Mouse (Mus musculus): ENCODE measurements around the gene Ranbp10. TPM values are rescaled to one million over a fixed set of nuclear protein-coding genes. Genes with fewer than 3 reads are reported as not detected.

Gene Ranbp10
- total RNA-seq, 4 experiments from 2014 or later: 19.3 to 25.2 (median 23.0) TPM

GRCm38 (mm10) chr8:105793331-105793730 lies 33.8 kb downstream of the Ranbp10 start:
- no peak for DNase-seq (ENCODE audit: low spot score in 2 of 2)

GRCm38 (mm10) chr8:105789626-105790025 lies 37.5 kb downstream of the Ranbp10 start:
- DNase-seq (ENCODE audit: low spot score in 2 of 2): no peak

- no peak for DNase-seq (ENCODE audit: low spot score in 2 of 2)
These were observed 38.2 kb downstream of the Ranbp10 start for GRCm38 (mm10) chr8:105788927-105789326.

DNA sequence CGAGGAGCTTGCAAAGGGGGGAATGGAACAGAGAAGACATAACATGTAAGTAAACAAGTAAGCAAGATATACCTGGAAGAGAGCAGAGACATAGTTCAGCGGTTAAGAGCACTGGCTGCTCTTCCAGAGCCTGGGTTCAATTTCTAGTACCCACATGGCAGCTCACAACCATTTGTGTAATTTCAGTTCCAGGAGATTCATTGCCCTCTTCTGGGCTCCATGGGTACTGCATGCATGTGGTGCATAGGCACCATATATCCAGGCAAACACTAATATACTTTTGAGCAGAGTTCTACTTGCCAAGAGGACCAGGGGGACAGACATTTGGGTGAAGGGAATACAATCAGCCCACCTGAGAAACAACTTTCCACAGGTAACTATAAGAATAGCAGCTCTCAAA lies 38.9 kb downstream of the Ranbp10 start:
- peak in 1 of 2 experiments; percentile 30 for DNase-seq (ENCODE audit: low spot score in 2 of 2)

DNA sequence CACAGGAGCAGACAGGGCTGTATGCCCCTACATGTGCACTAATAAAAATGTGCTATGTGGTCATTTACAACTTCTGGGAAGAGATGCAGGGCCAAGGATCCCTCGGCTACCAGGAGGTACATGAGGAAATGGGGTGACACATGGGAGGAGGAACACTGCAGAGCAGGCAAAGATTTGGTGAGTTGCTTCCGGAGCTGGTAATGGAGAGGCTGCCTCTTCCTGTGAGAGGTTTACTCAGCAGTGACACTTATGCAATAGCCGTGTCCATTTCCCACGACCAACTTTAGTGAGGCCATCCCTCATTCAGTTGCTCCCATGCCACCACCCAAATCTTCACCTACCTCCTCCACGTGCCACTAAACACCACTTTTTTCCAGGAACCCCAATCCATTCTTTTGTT lies 46.9 kb downstream of the Ranbp10 start:
- no peak for DNase-seq (ENCODE audit: low spot score in 2 of 2)

- DNase-seq (ENCODE audit: low spot score in 2 of 2): no peak
These were observed 49.3 kb downstream of the Ranbp10 start for GRCm38 (mm10) chr8:105777833-105778232.

- no peak for DNase-seq (ENCODE audit: low spot score in 2 of 2)
These were observed 52.7 kb downstream of the Ranbp10 start for GRCm38 (mm10) chr8:105774498-105774897.

DNA sequence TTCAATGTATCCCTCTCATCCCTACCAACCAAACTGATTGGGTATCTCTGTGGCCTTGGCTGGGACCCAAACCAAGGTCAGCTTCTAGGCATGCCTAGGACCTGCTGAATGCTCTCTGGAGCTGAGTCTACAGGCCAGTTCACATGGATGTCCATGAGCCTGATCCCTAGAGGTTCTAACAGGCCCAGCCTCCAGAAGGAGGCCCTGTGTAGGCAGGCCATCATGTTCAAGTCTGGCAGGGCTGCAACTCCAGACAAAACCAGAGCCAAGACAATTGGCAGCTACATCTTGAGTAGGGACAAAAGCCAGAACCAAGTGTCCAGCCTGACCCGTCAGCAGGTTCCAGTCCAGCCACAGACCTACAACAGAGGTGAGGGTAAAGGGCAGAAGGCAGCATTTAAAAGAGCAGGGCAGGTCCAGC lies 53.7 kb downstream of the Ranbp10 start:
- DNase-seq (ENCODE audit: low spot score in 2 of 2): no peak

DNA sequence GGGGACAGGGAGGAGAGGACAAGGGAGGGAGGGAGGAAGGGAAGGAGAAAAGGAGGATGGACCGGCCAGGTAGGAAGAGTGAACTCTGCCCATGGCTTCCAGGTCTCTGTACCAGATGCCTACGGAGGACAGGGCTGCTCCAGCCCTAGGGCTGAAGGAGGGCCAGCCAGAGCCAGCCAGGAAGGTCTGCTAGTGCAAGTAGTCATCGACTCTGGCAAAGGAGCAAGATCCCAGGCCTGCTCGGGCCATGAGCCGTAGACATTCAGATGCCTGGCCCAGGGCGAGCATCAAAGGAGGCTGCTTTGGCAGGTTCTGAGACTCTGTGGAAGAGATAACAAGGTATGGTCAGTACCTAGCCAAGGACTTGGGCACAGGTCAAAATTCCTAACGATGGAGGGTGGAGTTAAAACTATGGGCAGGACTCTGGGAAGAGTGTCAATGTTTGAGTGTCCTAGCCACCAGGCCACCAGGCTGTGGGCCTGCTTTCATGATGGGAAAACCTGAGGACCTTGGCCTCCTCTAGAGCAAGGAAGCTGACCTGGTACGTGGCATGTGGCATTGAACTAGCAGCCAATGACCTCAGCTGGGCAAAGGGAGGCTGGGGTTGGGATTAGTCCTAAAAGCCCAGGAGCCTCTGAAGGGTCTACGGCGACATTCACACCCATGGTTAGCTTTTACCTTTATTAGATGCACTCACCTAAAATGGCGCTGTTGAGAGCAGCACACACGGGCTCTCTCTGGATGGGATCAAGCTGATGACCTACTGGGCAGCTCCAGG lies 55.6 kb downstream of the Ranbp10 start:
- DNase-seq (ENCODE audit: low spot score in 2 of 2): no peak

DNA sequence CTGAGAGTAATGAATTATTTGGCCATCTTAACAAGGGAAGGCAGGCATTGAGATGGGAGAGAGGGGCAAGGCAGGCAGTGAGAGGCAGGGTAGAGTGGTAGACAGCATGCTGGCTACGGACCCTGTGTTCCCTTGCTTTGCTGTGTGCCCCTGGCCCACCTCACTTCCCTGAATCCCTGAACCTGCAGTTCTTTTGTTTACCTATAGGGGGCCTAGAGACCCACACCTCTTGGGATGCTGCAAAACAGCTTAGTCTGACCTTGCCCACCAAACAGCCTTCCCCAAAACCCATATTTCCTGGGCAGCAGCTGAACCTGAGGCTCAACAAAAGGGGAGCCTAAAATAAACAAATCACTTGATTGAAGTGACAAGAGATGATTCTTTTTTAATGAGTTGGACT lies 56.5 kb downstream of the Ranbp10 start:
- no peak for DNase-seq (ENCODE audit: low spot score in 2 of 2)

- DNase-seq (ENCODE audit: low spot score in 2 of 2): no peak
These were observed 58.5 kb downstream of the Ranbp10 start for GRCm38 (mm10) chr8:105768485-105769257.

- peak; percentile 95 to 96 for DNase-seq (ENCODE audit: low spot score in 2 of 2)
These were observed 68.7 kb downstream of the Ranbp10 start, which contains the start of gene Gfod2 for GRCm38 (mm10) chr8:105758277-105759108. Gfod2 (minus strand) TSS chr8:105758664.

- DNase-seq (ENCODE audit: low spot score in 2 of 2): no peak
These were observed 69.3 kb downstream of the Ranbp10 start for GRCm38 (mm10) chr8:105757796-105758276.

GRCm38 (mm10) chr8:105754688-105755087 lies 72.5 kb downstream of the Ranbp10 start:
- DNase-seq (ENCODE audit: low spot score in 2 of 2): no peak

- DNase-seq (ENCODE audit: low spot score in 2 of 2): no peak
These were observed 73.2 kb downstream of the Ranbp10 start for GRCm38 (mm10) chr8:105753916-105754315.

DNA sequence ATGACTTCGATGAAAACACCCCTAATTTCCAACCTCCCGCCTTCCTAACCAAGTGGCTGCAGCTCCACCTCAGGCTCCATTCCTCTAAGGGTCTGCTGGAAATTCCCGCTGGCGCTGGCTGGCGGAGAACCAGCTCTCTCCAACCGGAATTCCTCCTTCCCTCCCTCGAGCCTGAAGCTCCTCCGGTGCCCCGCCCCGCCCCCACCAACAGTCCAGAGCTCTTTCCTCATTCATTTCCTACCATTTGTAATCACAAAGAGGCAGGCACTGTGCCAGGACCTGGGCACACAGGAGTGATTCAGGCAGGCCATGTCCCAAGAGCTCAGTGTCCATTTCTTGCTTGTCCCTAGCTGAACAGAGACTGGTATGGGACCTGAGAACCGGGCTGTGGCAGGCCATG lies 76.5 kb downstream of the Ranbp10 start:
- DNase-seq (ENCODE audit: low spot score in 2 of 2): peak in 1 of 2 experiments; percentile 15

GRCm38 (mm10) chr8:105743301-105743700 lies 83.8 kb downstream of the Ranbp10 start:
- no peak for DNase-seq (ENCODE audit: low spot score in 2 of 2)

- peak; percentile 19 to 26 for DNase-seq (ENCODE audit: low spot score in 2 of 2)
These were observed 87.9 kb downstream of the Ranbp10 start for GRCm38 (mm10) chr8:105739216-105739615.

DNA sequence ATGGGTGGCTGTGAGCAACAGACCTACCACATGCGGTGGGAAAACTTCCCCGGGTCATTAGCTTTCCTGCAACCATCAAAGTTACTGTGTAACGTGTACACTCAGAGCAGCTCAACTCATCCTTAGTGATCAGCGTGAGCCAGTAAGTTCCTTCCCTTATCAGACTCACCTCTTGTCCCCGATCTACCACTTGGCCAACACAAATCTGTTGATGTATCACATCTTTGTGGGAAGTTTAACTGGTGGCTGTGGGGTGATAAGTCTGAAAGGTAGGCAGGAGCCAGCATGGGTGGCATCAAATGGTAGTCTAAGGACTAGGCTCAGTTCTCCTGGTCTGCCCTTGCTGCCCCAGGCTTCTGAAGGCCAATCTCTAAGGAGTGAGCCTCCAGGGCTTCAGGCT lies 95.0 kb downstream of the Ranbp10 start:
- DNase-seq (ENCODE audit: low spot score in 2 of 2): no peak

DNA sequence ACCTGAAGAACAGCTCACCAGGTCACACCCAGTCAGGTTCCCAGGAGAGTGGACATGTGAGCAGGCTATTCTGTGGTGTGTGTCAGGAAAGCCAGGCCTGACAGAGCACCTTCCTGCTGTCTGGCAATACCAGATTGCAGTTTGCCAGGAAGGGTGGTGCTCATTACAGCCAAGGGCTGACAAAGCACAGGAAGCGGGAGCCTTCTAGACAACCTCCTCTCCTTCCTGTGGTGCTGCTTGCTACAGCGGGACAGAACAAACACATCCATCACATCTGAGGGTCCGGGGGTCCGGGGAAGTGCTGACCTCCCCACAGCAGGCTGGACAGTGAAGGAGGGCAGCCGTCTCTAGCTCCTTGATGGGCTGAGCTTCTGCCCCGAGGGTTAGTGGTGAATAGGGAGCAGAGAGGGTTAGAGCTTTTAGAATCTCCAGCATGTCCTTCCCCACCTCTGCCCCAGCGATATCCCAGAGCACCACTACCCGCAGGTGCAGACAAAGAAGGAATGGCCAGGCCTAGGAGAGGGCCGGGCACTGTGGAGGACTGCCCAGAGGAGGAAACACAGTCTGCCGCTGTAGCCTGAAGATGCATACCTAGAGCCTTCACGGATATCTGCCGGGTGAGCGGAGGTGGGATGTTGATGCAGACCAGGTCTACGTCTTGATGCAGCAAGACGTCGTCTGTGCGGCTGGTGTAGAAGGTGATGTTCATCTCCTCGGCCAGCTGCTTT lies 99.6 kb downstream of the Ranbp10 start:
- DNase-seq (ENCODE audit: low spot score in 2 of 2): no peak

DNA sequence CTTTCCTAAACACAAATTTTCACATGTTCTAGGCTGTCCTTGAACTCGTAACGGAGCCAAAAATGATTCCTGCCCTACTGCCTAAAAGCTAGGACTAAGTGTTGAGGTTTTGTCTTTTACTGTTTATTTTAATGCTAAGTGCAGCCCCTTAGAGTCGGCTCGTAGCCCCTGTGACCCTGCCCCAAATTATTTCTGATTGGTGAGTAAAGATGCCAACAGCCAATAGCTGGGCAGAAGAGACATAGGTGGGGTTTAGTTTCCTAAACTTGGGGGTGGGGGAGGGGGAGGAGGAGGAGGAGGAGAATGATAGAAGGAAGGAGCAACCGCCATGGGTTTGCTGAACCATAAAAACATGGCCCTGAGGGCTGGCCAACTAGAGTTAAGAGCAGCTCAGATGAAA lies 101.4 kb downstream of the Ranbp10 start:
- no peak for DNase-seq (ENCODE audit: low spot score in 2 of 2)

Data from gastrocnemius, adult 8-10 months (tissue).